Mouse (Mus musculus) brown adipose tissue, adult 24 weeks (tissue): ENCODE measurements around the gene Abcd3. TPM values are rescaled to one million over a fixed set of nuclear protein-coding genes. Genes with fewer than 3 reads are reported as not detected.

ENCODE experiments used
- H3K27ac ChIP-seq: fragments of 200-500 bp; replicated peaks from 2 replicates; pipeline ENCODE4 v1.5.1; 2012; ENCODE audit warnings: low read depth, mild to moderate bottlenecking, low read length
- H3K4me1 ChIP-seq: fragments of 200-500 bp; 2 replicates; pipeline ENCODE4 v1.6.1; 2012; ENCODE audit warnings: low read length, mixed read lengths; ENCODE audit not compliant: control insufficient read depth, insufficient read depth, insufficient read length
- H3K4me3 ChIP-seq: fragments of 200-500 bp; 2 replicates; pipeline ENCODE4 v1.5.1; 2012; ENCODE audit warnings: low read depth, mild to moderate bottlenecking, low read length, moderate library complexity; ENCODE audit not compliant: insufficient read depth
- polyA plus RNA-seq: library from polyadenylated mRNA; stranded (reverse); fragments of >200 nt; gene quantifications from 2 replicates; pipeline ENCODE4 v1.2.4, GENCODE M21; 2012; ENCODE audit not compliant: missing spikeins, insufficient read depth, insufficient read length

Gene Abcd3
- polyA plus RNA-seq, 1 experiment: 209 TPM

GRCm38 (mm10) chr3:121715741-121716459, 99.2 kb downstream of the Abcd3 start:
- no peak overlapping the region for H3K4me3 ChIP-seq
- peak overlapping the region; percentile 42 for H3K27ac ChIP-seq
- H3K4me1 ChIP-seq: peaks cover 13% of the 10 kb centered on the region

GRCm38 (mm10) chr3:121715336-121715735, 99.8 kb downstream of the Abcd3 start:
- H3K4me3 ChIP-seq: no peak overlapping the region
- H3K27ac ChIP-seq: peak overlapping the region; percentile 42
- H3K4me1 ChIP-seq: peaks cover 13% of the 10 kb centered on the region

- Histone ChIP-seq H3K4me1 (peaks cover 13% of the 10 kb centered on the region), H3K4me3 (no peak overlapping the region), H3K27ac (0 out of 2 replicates have a peak overlapping the region, but pooled peaks have one; percentile 42)
These were observed 100.6 kb downstream of the Abcd3 start for GRCm38 (mm10) chr3:121714461-121714860.

GRCm38 (mm10) chr3:121713816-121714215, 101.3 kb downstream of the Abcd3 start:
- Histone ChIP-seq H3K4me3 (no peak overlapping the region), H3K27ac (no peak overlapping the region), H3K4me1 (peaks cover 8% of the 10 kb centered on the region)

GRCm38 (mm10) chr3:121713151-121713701, 101.9 kb downstream of the Abcd3 start:
- Histone ChIP-seq H3K4me3 (no peak overlapping the region), H3K4me1 (peaks cover 4% of the 10 kb centered on the region), H3K27ac (no peak overlapping the region)

- H3K4me1 ChIP-seq: peaks cover 4% of the 10 kb centered on the region
- no peak overlapping the region for H3K4me3 ChIP-seq
- no peak overlapping the region for H3K27ac ChIP-seq
These were observed 102.9 kb downstream of the Abcd3 start for GRCm38 (mm10) chr3:121712222-121712621.

- Histone ChIP-seq H3K4me1 (peaks cover 7% of the 10 kb centered on the region), H3K27ac (no peak overlapping the region), H3K4me3 (no peak overlapping the region)
These were observed 104.1 kb downstream of the Abcd3 start for GRCm38 (mm10) chr3:121710894-121711531.

Other genes with a start within 250 kb of the Abcd3 start
- gene 4930432M17Rik, start 144.5 kb downstream of the Abcd3 start, polyA plus RNA-seq: not detected in 2 replicates
- 32.7 and 54.0 TPM in 2 replicates for gene F3, start 91.8 kb downstream of the Abcd3 start, polyA plus RNA-seq
- 73.7 and 81.7 TPM in 2 replicates for gene Arhgap29, start 137.2 kb upstream of the Abcd3 start, polyA plus RNA-seq
- gene Abca4, start 229.1 kb upstream of the Abcd3 start, polyA plus RNA-seq: 0.50 TPM in 1 of 2 replicates, not detected in the other